Mouse (Mus musculus) testis, adult 2 months (tissue): ENCODE data around the gene Camta2. TPM values are rescaled to one million over a fixed set of nuclear protein-coding genes. Genes with fewer than 3 reads are reported as not detected.

Experiments
- H3K27ac ChIP-seq: fragments of 200-500 bp; 2 replicates; pipeline ENCODE4 v1.5.1; 2012; ENCODE audit warnings: low read depth, low read length; ENCODE audit not compliant: control insufficient read depth, insufficient read depth
- H3K27me3 ChIP-seq: fragments of 200-500 bp; 2 replicates; pipeline ENCODE4 v1.6.1; 2012; ENCODE audit warnings: mild to moderate bottlenecking, low read length, moderate library complexity; ENCODE audit not compliant: control insufficient read depth, insufficient read depth
- H3K36me3 ChIP-seq: fragments of 200-500 bp; 2 replicates; pipeline ENCODE4 v1.6.1; 2012; ENCODE audit warnings: mild to moderate bottlenecking, low read length; ENCODE audit not compliant: control insufficient read depth, insufficient read depth
- H3K4me1 ChIP-seq: fragments of 200-500 bp; 2 replicates; pipeline ENCODE4 v1.6.1; 2012; ENCODE audit warnings: low read length; ENCODE audit not compliant: control insufficient read depth, insufficient read depth
- H3K4me3 ChIP-seq: fragments of 200-500 bp; 2 replicates; pipeline ENCODE4 v1.5.1; 2012; ENCODE audit warnings: low read depth, mild to moderate bottlenecking, low read length, moderate library complexity, mixed read lengths; ENCODE audit not compliant: control insufficient read depth
- CTCF ChIP-seq: fragments of 200-500 bp; IDR thresholded peaks from 2 replicates; pipeline ENCODE4 v1.5.1; 2012; ENCODE audit warnings: low read depth, mild to moderate bottlenecking, inconsistent platforms, low read length, moderate library complexity; ENCODE audit not compliant: control insufficient read depth, insufficient read depth, insufficient replicate concordance
- POLR2A ChIP-seq: fragments of 200-500 bp; IDR thresholded peaks from 2 replicates; pipeline ENCODE4 v1.6.1; 2012; ENCODE audit warnings: low read depth, mild to moderate bottlenecking, inconsistent platforms, low read length, moderate library complexity; ENCODE audit not compliant: control insufficient read depth
- polyA plus RNA-seq: library from polyadenylated mRNA; depleted of rRNA; stranded (reverse); fragments of >200 nt; gene quantifications from 2 replicates; pipeline ENCODE4 v1.2.3, GENCODE M21; 2012

Gene Camta2
- polyA plus RNA-seq, 1 experiment: 10.3 TPM

GRCm38 (mm10) chr11:70638714-70639278 is 49.1 kb downstream of the Camta2 start, which contains the start of gene Gp1ba:
TSS of gene Gp1ba (plus strand) at chr11:70639122.
- Histone ChIP-seq H3K27me3 (no peaks in the 10 kb centered on the region), H3K4me3 (no peak within 1 kb of the TSS)
- TF ChIP-seq POLR2A (no peak), CTCF (no peak)

GRCm38 (mm10) chr11:70638293-70638692 is 49.6 kb downstream of the Camta2 start:
- Histone ChIP-seq H3K4me3 (no peak overlapping the region), H3K27ac (no peak overlapping the region), H3K4me1 (no peaks in the 10 kb centered on the region), H3K27me3 (no peaks in the 10 kb centered on the region), H3K36me3 (no peaks in the 10 kb centered on the region)
- TF ChIP-seq POLR2A: no peak
- no peak for TF ChIP-seq CTCF

More at GRCm38 (mm10) chr11:70638714-70639278, 49.1 kb downstream of the Camta2 start, which contains the start of gene Gp1ba:
- H3K27ac ChIP-seq: no peak within 1 kb of the TSS
- H3K4me1 ChIP-seq: no peaks in the 10 kb centered on the region
- H3K36me3 ChIP-seq: no peaks in the 10 kb centered on the region

GRCm38 (mm10) chr11:70637764-70638163 is 50.1 kb downstream of the Camta2 start:
- H3K4me3 ChIP-seq: no peak overlapping the region
- no peaks in the 10 kb centered on the region for H3K4me1 ChIP-seq
- H3K27me3 ChIP-seq: no peaks in the 10 kb centered on the region
- TF ChIP-seq POLR2A: no peak
- no peak for TF ChIP-seq CTCF
- no peaks in the 10 kb centered on the region for H3K36me3 ChIP-seq
- H3K27ac ChIP-seq: no peak overlapping the region

- H3K4me1 ChIP-seq: no peaks in the 10 kb centered on the region
- no peaks in the 10 kb centered on the region for H3K27me3 ChIP-seq
- H3K36me3 ChIP-seq: no peaks in the 10 kb centered on the region
- TF ChIP-seq CTCF: no peak
- no peak for TF ChIP-seq POLR2A
- no peak overlapping the region for H3K27ac ChIP-seq
- H3K4me3 ChIP-seq: no peak overlapping the region
These were observed 52.3 kb downstream of the Camta2 start for GRCm38 (mm10) chr11:70635601-70636000.

- H3K36me3 ChIP-seq: no peaks in the 10 kb centered on the region
- H3K4me1 ChIP-seq: no peaks in the 10 kb centered on the region
- H3K27ac ChIP-seq: no peak overlapping the region
- H3K27me3 ChIP-seq: no peaks in the 10 kb centered on the region
- TF ChIP-seq CTCF (no peak), POLR2A (no peak)
- no peak overlapping the region for H3K4me3 ChIP-seq
These were observed 57.8 kb downstream of the Camta2 start for GRCm38 (mm10) chr11:70630129-70630528.

GRCm38 (mm10) chr11:70629557-70629956 is 58.3 kb downstream of the Camta2 start:
- Histone ChIP-seq H3K36me3 (no peaks in the 10 kb centered on the region), H3K27ac (no peak overlapping the region), H3K27me3 (no peaks in the 10 kb centered on the region), H3K4me3 (no peak overlapping the region), H3K4me1 (no peaks in the 10 kb centered on the region)
- TF ChIP-seq POLR2A (no peak), CTCF (no peak)

- H3K27me3 ChIP-seq: no peaks in the 10 kb centered on the region
- no peaks in the 10 kb centered on the region for H3K36me3 ChIP-seq
- H3K27ac ChIP-seq: no peak overlapping the region
- H3K4me3 ChIP-seq: no peak overlapping the region
- H3K4me1 ChIP-seq: no peaks in the 10 kb centered on the region
- no peak for TF ChIP-seq POLR2A
- TF ChIP-seq CTCF: no peak
These were observed 59.5 kb downstream of the Camta2 start for GRCm38 (mm10) chr11:70628431-70628830.
